Mouse (Mus musculus) embryonic facial prominence, embryonic 10.5 days (tissue): Measurements from ENCODE around the gene Lrrc26. TPM values are rescaled to one million over a fixed set of nuclear protein-coding genes. Genes with fewer than 3 reads are reported as not detected.

ENCODE experiments used
- DNase-seq: peaks from one replicate; pipeline ENCODE4 v3.0.0-alpha.2; 2017; ENCODE audit warnings: low spot score
- H3K27ac ChIP-seq: fragments of 300-500 bp; sonication (generic); replicated peaks from 2 replicates; pipeline ENCODE4 v1.5.1; 2016; ENCODE audit warnings: mild to moderate bottlenecking
- H3K27me3 ChIP-seq: fragments of 300-500 bp; sonication (generic); replicated peaks from 2 replicates; pipeline ENCODE4 v1.6.1; 2016; ENCODE audit warnings: low read depth, mild to moderate bottlenecking; ENCODE audit not compliant: poor library complexity, severe bottlenecking
- H3K36me3 ChIP-seq: fragments of 300-500 bp; sonication (generic); replicated peaks from 2 replicates; pipeline ENCODE4 v1.6.1; 2016; ENCODE audit warnings: mild to moderate bottlenecking, moderate library complexity
- H3K4me1 ChIP-seq: fragments of 300-500 bp; sonication (generic); 2 replicates; pipeline ENCODE4 v1.6.1; 2016
- H3K4me3 ChIP-seq: fragments of 300-500 bp; sonication (generic); 2 replicates; pipeline ENCODE4 v1.5.1; 2016; ENCODE audit warnings: mild to moderate bottlenecking, moderate library complexity
- H3K9me3 ChIP-seq: fragments of 300-500 bp; sonication (generic); 2 replicates; pipeline ENCODE4 v1.6.1; 2016; ENCODE audit warnings: mild to moderate bottlenecking
- whole genome bisulfite sequencing: fragments of 180-500 bp; shearing (Covaris S2); methylation state at CpG from one replicate; pipeline ENCODE4 v1.1.7; 2016; 5-methylcytosine and 5-hydroxymethylcytosine counted together
- polyA plus RNA-seq: library from polyadenylated mRNA; unstranded; fragments of >200 nt; fragmentation: Nextera tagmentation; extraction: Ambion mirVana; gene quantifications from 2 replicates; pipeline ENCODE4 v1.2.1, GENCODE M21; 2016

Gene Lrrc26
- polyA plus RNA-seq, 1 experiment from 2014 or later, result not detected

- 2% methylated on average over 22 of the region's 22 CpGs for WGBS
- Histone ChIP-seq H3K27ac (no peak overlapping the region), H3K27me3 (peaks cover 99% of the 10 kb centered on the region), H3K4me3 (peak overlapping the region; percentile 11; the same call in 1 of the 2 replicates), H3K36me3 (no peaks in the 10 kb centered on the region), H3K9me3 (no peaks in the 10 kb centered on the region), H3K4me1 (0 out of 2 replicates have a peak, but pooled peaks cover 8% of the 10 kb centered on the region)
- DNase-seq, result no peak
Measured at GRCm38 (mm10) chr2:25310969-25311368, 21.3 kb downstream of the Lrrc26 start.

- H3K36me3 ChIP-seq, result no peaks in the 10 kb centered on the region
- H3K9me3 ChIP-seq, result no peaks in the 10 kb centered on the region
- H3K4me1 ChIP-seq, result 0 out of 2 replicates have a peak, but pooled peaks cover 8% of the 10 kb centered on the region
- no peak for DNase-seq
- H3K27me3 ChIP-seq, result peaks cover 99% of the 10 kb centered on the region
- no peak overlapping the region for H3K4me3 ChIP-seq
- no peak overlapping the region for H3K27ac ChIP-seq
- WGBS, result 4% methylated on average over 11 of the region's 11 CpGs
Measured at GRCm38 (mm10) chr2:25311491-25311891, 21.8 kb downstream of the Lrrc26 start.

DNA sequence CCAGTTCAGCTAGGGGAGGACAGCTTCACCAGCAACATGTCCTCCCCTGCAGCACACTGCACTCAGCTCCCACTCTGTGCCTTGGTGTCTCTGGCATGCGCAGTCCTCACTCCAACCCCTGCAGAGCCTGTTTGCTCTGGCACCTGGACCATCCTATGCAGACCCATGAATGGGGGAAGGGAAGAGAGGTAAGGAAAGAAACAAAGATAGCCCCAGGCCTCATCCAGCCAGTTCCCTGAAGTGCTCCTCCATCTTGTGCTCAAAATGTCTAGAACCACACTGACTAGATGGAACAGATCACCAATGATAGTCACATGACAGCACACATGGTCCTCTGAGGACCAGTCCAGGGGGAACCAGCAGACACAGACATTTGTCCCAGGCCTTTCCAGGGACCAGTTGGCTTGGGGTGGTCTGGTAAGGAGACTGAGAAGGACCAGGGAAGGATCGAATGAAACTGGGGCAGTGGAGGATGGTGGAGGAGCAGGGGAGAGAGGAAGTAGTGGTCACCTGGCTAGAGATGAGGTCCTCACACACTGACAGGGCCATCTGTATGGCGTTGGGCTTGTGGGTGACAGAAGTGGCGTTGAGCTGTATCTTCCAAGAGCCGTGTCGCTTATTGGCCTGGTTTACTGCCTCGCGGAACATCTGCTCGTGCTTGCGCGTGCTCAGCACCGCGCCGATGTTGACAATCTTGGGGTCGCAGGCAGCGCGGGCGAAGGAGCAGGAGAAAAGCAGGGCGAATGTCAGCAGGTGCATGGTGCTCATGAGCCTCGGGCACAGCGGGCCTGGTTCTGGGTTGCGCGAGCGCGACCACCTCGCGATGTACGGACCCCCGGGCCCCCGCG lies 28.6 kb downstream of the Lrrc26 start:
- Histone ChIP-seq H3K9me3 (no peaks in the 10 kb centered on the region), H3K4me1 (peaks cover 9% of the 10 kb centered on the region), H3K27ac (no peak overlapping the region), H3K4me3 (peak overlapping the region; percentile 53), H3K36me3 (no peaks in the 10 kb centered on the region), H3K27me3 (peaks cover 84% of the 10 kb centered on the region)
- 7% methylated on average over 31 of the region's 31 CpGs for WGBS
- DNase-seq, result no peak

- Histone ChIP-seq H3K9me3 (no peaks in the 10 kb centered on the region), H3K4me3 (peak within 1 kb of the TSS; percentile 53), H3K36me3 (no peaks in the 10 kb centered on the region), H3K27ac (no peak within 1 kb of the TSS), H3K4me1 (peaks cover 9% of the 10 kb centered on the region), H3K27me3 (peaks cover 76% of the 10 kb centered on the region)
- WGBS, result 10% methylated on average over 58 of the region's 58 CpGs
- DNase-seq, result peak; percentile 87
Measured at GRCm38 (mm10) chr2:25318971-25319773, 29.5 kb downstream of the Lrrc26 start, which contains the start of gene Grin1. TSS of gene Grin1 (minus strand) at chr2:25319187.

GRCm38 (mm10) chr2:25320084-25320483 lies 30.4 kb downstream of the Lrrc26 start:
- Histone ChIP-seq H3K36me3 (no peaks in the 10 kb centered on the region), H3K27ac (no peak overlapping the region), H3K27me3 (peaks cover 67% of the 10 kb centered on the region), H3K4me3 (no peak overlapping the region), H3K9me3 (no peaks in the 10 kb centered on the region), H3K4me1 (peaks cover 9% of the 10 kb centered on the region)
- DNase-seq, result no peak
- 50% methylated on average over 2 of the region's 2 CpGs for WGBS

DNA sequence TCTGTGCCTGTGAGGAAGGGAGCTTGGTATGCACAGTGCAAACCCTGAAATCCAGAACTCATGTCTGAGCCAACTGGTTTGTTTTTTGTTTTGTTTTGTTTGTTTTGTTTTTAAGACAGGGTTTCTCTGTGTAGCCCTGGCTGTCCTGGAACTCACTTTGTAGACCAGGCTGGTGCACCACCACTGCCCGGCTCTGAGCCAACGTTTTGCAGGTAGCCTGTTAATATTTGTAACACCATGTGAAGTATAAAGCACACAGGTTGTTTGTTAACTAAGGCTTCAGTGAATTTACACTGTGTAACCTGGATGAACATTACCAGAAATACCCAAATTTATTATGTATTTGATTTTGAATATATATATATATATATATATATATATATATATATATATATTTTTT lies 36.3 kb downstream of the Lrrc26 start:
- no peak overlapping the region for H3K27ac ChIP-seq
- H3K4me3 ChIP-seq, result no peak overlapping the region
- H3K4me1 ChIP-seq, result no peaks in the 10 kb centered on the region
- 82% methylated on average over 2 of the region's 2 CpGs for WGBS
- H3K27me3 ChIP-seq, result peaks cover 7% of the 10 kb centered on the region
- no peaks in the 10 kb centered on the region for H3K36me3 ChIP-seq
- no peaks in the 10 kb centered on the region for H3K9me3 ChIP-seq
- DNase-seq, result no peak

GRCm38 (mm10) chr2:25328440-25328839 lies 38.7 kb downstream of the Lrrc26 start:
- H3K27me3 ChIP-seq, result no peaks in the 10 kb centered on the region
- 38% methylated on average over 7 of the region's 7 CpGs for WGBS
- no peak overlapping the region for H3K4me3 ChIP-seq
- peaks cover 13% of the 10 kb centered on the region for H3K4me1 ChIP-seq
- DNase-seq, result peak; percentile 32
- no peaks in the 10 kb centered on the region for H3K36me3 ChIP-seq
- no peaks in the 10 kb centered on the region for H3K9me3 ChIP-seq
- no peak overlapping the region for H3K27ac ChIP-seq

- no peak overlapping the region for H3K27ac ChIP-seq
- no peak for DNase-seq
- WGBS, result 67% methylated on average over 9 of the region's 9 CpGs
Measured at GRCm38 (mm10) chr2:25331470-25331869, 41.8 kb downstream of the Lrrc26 start.

DNA sequence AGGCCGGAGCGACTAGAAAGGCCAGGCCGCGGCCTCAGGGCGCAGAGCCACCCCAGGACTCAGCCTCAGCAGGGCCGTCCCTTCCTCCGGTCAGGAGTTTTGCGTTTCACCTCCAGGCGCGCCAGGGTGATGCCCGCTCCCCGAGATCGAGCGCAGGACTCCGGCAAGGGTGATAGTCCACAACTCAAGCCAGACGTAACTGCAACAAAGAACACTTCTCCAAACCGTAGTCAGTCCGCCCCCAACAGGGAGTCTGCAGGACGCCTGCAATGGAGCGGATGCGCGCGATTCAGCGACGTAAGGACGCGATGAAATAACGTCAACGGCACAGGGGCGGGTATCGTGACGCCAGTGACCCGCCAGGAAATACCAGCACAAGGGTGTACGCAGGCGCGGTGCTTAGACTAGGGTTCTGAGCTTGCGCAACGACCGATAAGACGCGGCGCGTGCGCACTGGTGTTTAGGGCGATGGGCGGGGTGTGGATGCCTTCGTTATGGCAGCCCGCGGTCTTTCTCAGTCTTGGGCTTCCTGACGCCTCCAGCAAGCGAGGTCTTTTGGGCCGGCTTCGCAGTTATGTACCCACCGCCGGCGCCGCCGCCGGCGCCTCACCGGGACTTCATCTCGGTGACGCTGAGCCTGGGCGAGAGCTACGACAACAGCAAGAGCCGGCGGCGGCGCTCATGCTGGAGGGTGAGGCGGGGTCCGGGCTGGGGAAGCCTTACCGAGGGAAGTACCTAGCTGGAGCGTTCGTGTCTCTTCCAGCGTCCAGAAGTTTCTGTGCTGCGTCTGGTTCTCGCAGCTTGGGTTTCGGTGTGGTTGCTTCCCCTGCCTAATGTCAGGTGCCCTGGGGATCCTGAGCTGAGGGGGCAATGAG lies 42.8 kb downstream of the Lrrc26 start, which contains the start of gene Man1b1:
Gene Man1b1, plus strand, starts transcription at position 53 of the 875 bp plus-strand sequence.
- Histone ChIP-seq H3K36me3 (peaks cover 40% of the 10 kb centered on the region), H3K27ac (peak within 1 kb of the TSS; percentile 95), H3K4me3 (peak within 1 kb of the TSS; percentile 93), H3K4me1 (peaks cover 19% of the 10 kb centered on the region), H3K9me3 (no peaks in the 10 kb centered on the region), H3K27me3 (no peaks in the 10 kb centered on the region)
- DNase-seq, result peak; percentile 99
- under 1% methylated on average over 78 of the region's 78 CpGs for WGBS

More at GRCm38 (mm10) chr2:25331470-25331869, 41.8 kb downstream of the Lrrc26 start:
- no peaks in the 10 kb centered on the region for H3K27me3 ChIP-seq
- H3K4me3 ChIP-seq, result peak overlapping the region; percentile 93
- H3K4me1 ChIP-seq, result peaks cover 19% of the 10 kb centered on the region
- H3K36me3 ChIP-seq, result peaks cover 29% of the 10 kb centered on the region
- no peaks in the 10 kb centered on the region for H3K9me3 ChIP-seq

DNA sequence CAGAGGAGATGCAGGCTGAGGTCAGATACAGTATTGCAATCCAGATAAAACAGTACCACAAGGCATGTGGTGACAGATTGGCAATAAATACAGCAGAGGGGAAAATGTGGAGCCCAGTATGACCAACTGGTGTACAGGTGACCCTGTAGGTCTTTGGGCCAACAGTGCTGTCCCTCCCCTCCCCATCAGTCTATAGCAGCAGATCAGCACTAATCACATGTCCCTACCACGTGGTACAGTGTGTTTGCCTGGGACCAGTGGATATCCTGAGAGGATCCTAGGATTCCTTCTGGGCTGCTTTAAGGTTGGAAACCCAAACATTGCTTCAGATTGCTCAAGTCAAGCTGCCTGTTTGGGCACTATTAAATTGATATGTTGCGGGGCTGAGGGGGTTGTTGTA lies 43.9 kb downstream of the Lrrc26 start:
- Histone ChIP-seq H3K9me3 (no peaks in the 10 kb centered on the region), H3K27me3 (no peaks in the 10 kb centered on the region), H3K27ac (no peak overlapping the region), H3K36me3 (peaks cover 50% of the 10 kb centered on the region), H3K4me3 (peak overlapping the region; percentile 93), H3K4me1 (peaks cover 19% of the 10 kb centered on the region)
- no peak for DNase-seq
- WGBS, result 74% methylated on average over 2 of the region's 2 CpGs

GRCm38 (mm10) chr2:25338303-25338702 lies 48.6 kb downstream of the Lrrc26 start:
- no peak overlapping the region for H3K27ac ChIP-seq
- no peaks in the 10 kb centered on the region for H3K9me3 ChIP-seq
- no peak for DNase-seq
- H3K36me3 ChIP-seq, result peaks cover 92% of the 10 kb centered on the region
- WGBS, result 95% methylated on average over 6 of the region's 6 CpGs
- no peak overlapping the region for H3K4me3 ChIP-seq
- no peaks in the 10 kb centered on the region for H3K27me3 ChIP-seq
- peaks cover 8% of the 10 kb centered on the region for H3K4me1 ChIP-seq
